Mouse (Mus musculus) cortical plate, adult 2 months (tissue): ENCODE measurements around the gene Nr1h3.

Experiments
- CTCF ChIP-seq: fragments of 200-500 bp; IDR thresholded peaks from 2 replicates; pipeline ENCODE4 v1.5.1; 2011; ENCODE audit warnings: mild to moderate bottlenecking, control low read depth, low read length; ENCODE audit not compliant: insufficient read depth; ENCODE audit errors: extremely low read depth
- POLR2A ChIP-seq: fragments of 200-500 bp; IDR thresholded peaks from 2 replicates; pipeline ENCODE4 v1.6.1; 2011; ENCODE audit warnings: mild to moderate bottlenecking, low read length, control low read depth; ENCODE audit not compliant: insufficient read depth; ENCODE audit errors: extremely low read depth

DNA sequence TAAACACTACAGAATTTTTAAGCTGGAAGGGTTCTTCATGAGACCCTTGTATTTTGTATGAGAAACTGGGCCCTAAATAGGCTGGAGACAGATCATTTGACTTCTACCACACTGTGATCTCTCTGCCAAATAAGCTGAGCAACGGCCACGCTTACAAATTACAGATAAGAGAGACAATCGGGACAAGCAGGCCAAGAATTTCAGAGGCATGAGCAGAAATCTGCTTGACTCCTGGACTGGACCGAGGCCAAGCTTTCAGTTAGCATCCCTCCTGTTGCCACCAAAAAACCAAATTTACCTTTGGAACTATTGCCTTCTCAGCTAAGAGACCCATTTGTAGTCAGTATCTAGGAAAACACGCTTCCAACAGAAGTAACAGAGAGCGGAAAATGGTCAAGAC lies 42.0 kb downstream of the Nr1h3 start:
- no peak for TF ChIP-seq POLR2A
- TF ChIP-seq CTCF = no peak
